In the genomic region with DNA sequence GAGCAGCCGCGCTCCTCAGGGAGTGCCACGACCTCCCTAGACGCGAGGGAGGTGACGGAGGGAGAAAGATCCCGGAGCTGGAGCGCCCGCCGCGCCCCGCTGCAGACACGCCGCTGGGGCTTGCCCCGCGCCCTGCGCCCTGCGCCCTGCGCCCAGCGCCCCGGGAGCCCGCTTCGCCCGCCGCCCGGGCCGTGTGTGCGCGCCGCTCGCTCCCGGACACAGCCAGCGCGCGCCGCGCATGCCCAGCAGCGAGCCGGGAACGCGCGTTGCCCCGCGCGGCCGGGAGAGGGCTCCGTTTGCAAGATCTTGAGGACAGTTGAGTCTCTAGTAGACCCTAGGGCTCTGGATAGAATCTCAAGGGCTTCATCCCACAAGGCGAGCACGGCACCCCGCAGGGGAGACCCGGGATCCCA, we compare ENCODE assay signal across 8 mouse cellular contexts. TPM values are rescaled to one million over a fixed set of nuclear protein-coding genes. Genes with fewer than 3 reads are reported as not detected.
A peak's percentile ranks its signal among the peaks of the same experiment; 100 is the strongest.
DNase-seq lines count a peak whose midpoint lies in the region; ATAC-seq lines count a peak whose summit lies in the region.

No protein-coding gene starts in this region.

- peak; percentile 60 for ATAC-seq in megakaryocyte, adult 5-6 weeks (ENCODE audit: poor library complexity, severe bottlenecking)

- peak; percentile 91 for DNase-seq in ZHBTc4 (ENCODE audit: low read depth, low spot score)
- peak; percentile 75 to 84 for DNase-seq in cerebellum, postnatal 4 days (ENCODE audit: low spot score in 2 of 2)
- DNase-seq in gastrocnemius, postnatal 10 days = peak; percentile 80
- DNase-seq in induced T-regulatory cell, adult 2 months (ENCODE audit: low read depth) = peak; percentile 42
- DNase-seq in left cerebral cortex, adult 9 months (ENCODE audit: low spot score in 2 of 2) = peak; percentile 25 to 79
- peak; percentile 88 to 91 for DNase-seq in right cerebral cortex, postnatal 10 days (ENCODE audit: low spot score in 2 of 2)
- peak; percentile 83 for DNase-seq in urinary bladder, postnatal 14 days (ENCODE audit: low spot score)

RNA-seq across cellular contexts. Expression of a gene that starts 5.6 kb away (rescaled TPM):
- total RNA-seq in gastrocnemius, postnatal 10 days (2021) = 10 to 100 TPM; 11.4 to 14.7 TPM
- total RNA-seq in megakaryocyte, adult 5-6 weeks (2015) = 27.2 and 34.8 TPM in 2 replicates
- total RNA-seq in megakaryocyte, adult 5-6 weeks (2017) = 28.9 and 32.4 TPM in 2 replicates

Comparison
In these comparisons a context has a peak if more than half of its experiments do, and no peak if none do; other contexts are left out.
1. Peak in every context shown above with its lines: DNase-seq and ATAC-seq.